Mouse (Mus musculus) cerebellum, adult 2 months (tissue): Measurements from ENCODE around the gene Khdc3. TPM values are rescaled to one million over a fixed set of nuclear protein-coding genes. Genes with fewer than 3 reads are reported as not detected.

Experiments
- DNase-seq, 2 experiments: peaks; one replicate each; pipeline ENCODE4 v3.0.0; 2021
- H3K27ac ChIP-seq: fragments of 200-500 bp; 2 replicates; pipeline ENCODE4 v1.5.1; 2012; ENCODE audit warnings: low read length, control low read depth, inconsistent platforms; ENCODE audit not compliant: insufficient read depth
- H3K27me3 ChIP-seq: fragments of 200-500 bp; 2 replicates; pipeline ENCODE4 v1.6.1; 2012; ENCODE audit warnings: inconsistent platforms, mild to moderate bottlenecking, low read length, moderate library complexity; ENCODE audit not compliant: control insufficient read depth, insufficient read depth
- H3K4me1 ChIP-seq: fragments of 200-500 bp; 2 replicates; pipeline ENCODE4 v1.6.1; 2011; ENCODE audit warnings: low read length; ENCODE audit not compliant: control insufficient read depth, insufficient read depth
- H3K4me3 ChIP-seq: fragments of 200-500 bp; replicated peaks from 2 replicates; pipeline ENCODE3; 2011; ENCODE audit warnings: mild to moderate bottlenecking, low read depth, low read length, control low read depth; ENCODE audit not compliant: insufficient read depth
- CTCF ChIP-seq: fragments of 200-500 bp; IDR thresholded peaks from 2 replicates; pipeline ENCODE4 v1.5.1; 2011; ENCODE audit warnings: low read depth, mild to moderate bottlenecking, control low read depth, low read length, moderate library complexity, borderline replicate concordance; ENCODE audit not compliant: insufficient read depth
- POLR2A ChIP-seq: fragments of 200-500 bp; IDR thresholded peaks from 2 replicates; pipeline ENCODE4 v1.6.1; 2011; ENCODE audit warnings: low read length, control low read depth, borderline replicate concordance; ENCODE audit not compliant: insufficient read depth
- WGBS: fragments of 180-500 bp; shearing (Covaris S2); methylation state at CpG from one replicate; pipeline ENCODE4 v1.1.7; 2018; 5-methylcytosine and 5-hydroxymethylcytosine counted together
- polyA plus RNA-seq: library from polyadenylated mRNA; depleted of rRNA; stranded (reverse); fragments of >200 nt; gene quantifications from 2 replicates; pipeline ENCODE4 v1.2.3, GENCODE M21; 2012; rRNA removed

Khdc3 gene
- polyA plus RNA-seq, 1 experiment, result 0.44 TPM

- Histone ChIP-seq H3K27me3 (no peaks in the 10 kb centered on the region), H3K4me1 (no peaks in the 10 kb centered on the region), H3K4me3 (no peak overlapping the region), H3K27ac (no peak overlapping the region)
- TF ChIP-seq POLR2A (no peak), CTCF (peak; percentile 51; the same call in 1 of the 2 replicates)
- DNase-seq, result no peak
- 55% methylated on average over 8 of the region's 8 CpGs for WGBS
These were observed 20.1 kb downstream of the Khdc3 start for GRCm38 (mm10) chr9:73121735-73122134.

GRCm38 (mm10) chr9:73125043-73125570 is 23.5 kb downstream of the Khdc3 start:
- DNase-seq, result no peak
- no peak overlapping the region for H3K4me3 ChIP-seq
- H3K4me1 ChIP-seq, result no peaks in the 10 kb centered on the region
- no peak overlapping the region for H3K27ac ChIP-seq
- no peak for TF ChIP-seq CTCF
- no peak for TF ChIP-seq POLR2A
- no peaks in the 10 kb centered on the region for H3K27me3 ChIP-seq
- 90% methylated on average over 8 of the region's 8 CpGs for WGBS

- Histone ChIP-seq H3K27me3 (no peaks in the 10 kb centered on the region), H3K4me3 (no peak overlapping the region), H3K4me1 (no peaks in the 10 kb centered on the region), H3K27ac (no peak overlapping the region)
- WGBS, result 91% methylated on average over 2 of the region's 2 CpGs
- DNase-seq, result no peak
- TF ChIP-seq POLR2A (no peak), CTCF (no peak)
These were observed 25.8 kb downstream of the Khdc3 start for GRCm38 (mm10) chr9:73127457-73127856.

GRCm38 (mm10) chr9:73129875-73130274 is 28.2 kb downstream of the Khdc3 start:
- H3K27me3 ChIP-seq, result no peaks in the 10 kb centered on the region
- DNase-seq, result no peak
- no peak overlapping the region for H3K4me3 ChIP-seq
- no peaks in the 10 kb centered on the region for H3K4me1 ChIP-seq
- TF ChIP-seq POLR2A (no peak), CTCF (no peak)
- 72% methylated on average over 8 of the region's 8 CpGs for WGBS
- H3K27ac ChIP-seq, result no peak overlapping the region

- no peak overlapping the region for H3K27ac ChIP-seq
- no peak for DNase-seq
- no peak for TF ChIP-seq CTCF
- TF ChIP-seq POLR2A, result no peak
- H3K27me3 ChIP-seq, result no peaks in the 10 kb centered on the region
- H3K4me3 ChIP-seq, result no peak overlapping the region
- H3K4me1 ChIP-seq, result no peaks in the 10 kb centered on the region
- WGBS, result 93% methylated on average over 4 of the region's 4 CpGs
These were observed 28.9 kb downstream of the Khdc3 start for GRCm38 (mm10) chr9:73130529-73130928.

GRCm38 (mm10) chr9:73137341-73137886 is 35.8 kb downstream of the Khdc3 start:
- H3K27ac ChIP-seq, result no peak overlapping the region
- no peaks in the 10 kb centered on the region for H3K4me1 ChIP-seq
- no peak for DNase-seq
- H3K4me3 ChIP-seq, result no peak overlapping the region
- 78% methylated on average over 11 of the region's 11 CpGs for WGBS
- no peaks in the 10 kb centered on the region for H3K27me3 ChIP-seq
- TF ChIP-seq POLR2A (no peak), CTCF (no peak)

Other genes with a start within 250 kb of the Khdc3 start
- gene Pygo1, start 176.2 kb upstream of the Khdc3 start, polyA plus RNA-seq, result 9.8 and 10.0 TPM in 2 replicates
- 1.7 and 2.1 TPM in 2 replicates for gene Dyx1c1, start 143.1 kb upstream of the Khdc3 start, polyA plus RNA-seq
- 0.07 TPM in 1 of 2 replicates, not detected in the other for gene Gm44503, start 143.0 kb upstream of the Khdc3 start, polyA plus RNA-seq
- gene Ccpg1os, start 116.5 kb upstream of the Khdc3 start, polyA plus RNA-seq, result 14.6 and 19.0 TPM in 2 replicates
- gene Ccpg1, start 116.4 kb upstream of the Khdc3 start, polyA plus RNA-seq, result 76.8 and 77.2 TPM in 2 replicates
- gene Pigb, start 61.5 kb upstream of the Khdc3 start, polyA plus RNA-seq, result 23.9 and 26.0 TPM in 2 replicates
- 12.7 and 13.5 TPM in 2 replicates for gene Rab27a, start 57.0 kb upstream of the Khdc3 start, polyA plus RNA-seq
- gene Gm20509, start 634 bp downstream of the Khdc3 start, polyA plus RNA-seq, result 0.17 TPM in 1 of 2 replicates, not detected in the other
- 62.7 and 73.7 TPM in 2 replicates for gene Rsl24d1, start 11.6 kb downstream of the Khdc3 start, polyA plus RNA-seq